Mouse (Mus musculus) megakaryocyte, embryonic 14.5 days (primary cell): ENCODE results near the gene Sh3yl1.

Source experiments
- FLI1 ChIP-seq: IDR thresholded peaks from 2 replicates; pipeline ENCODE4 v1.6.1; 2012; ENCODE audit warnings: low read length, inconsistent platforms, mixed read lengths
- GATA1 ChIP-seq: IDR thresholded peaks from 3 replicates; pipeline ENCODE4 v1.6.1; 2012; ENCODE audit warnings: mixed read lengths, low read length, inconsistent platforms, borderline replicate concordance

DNA sequence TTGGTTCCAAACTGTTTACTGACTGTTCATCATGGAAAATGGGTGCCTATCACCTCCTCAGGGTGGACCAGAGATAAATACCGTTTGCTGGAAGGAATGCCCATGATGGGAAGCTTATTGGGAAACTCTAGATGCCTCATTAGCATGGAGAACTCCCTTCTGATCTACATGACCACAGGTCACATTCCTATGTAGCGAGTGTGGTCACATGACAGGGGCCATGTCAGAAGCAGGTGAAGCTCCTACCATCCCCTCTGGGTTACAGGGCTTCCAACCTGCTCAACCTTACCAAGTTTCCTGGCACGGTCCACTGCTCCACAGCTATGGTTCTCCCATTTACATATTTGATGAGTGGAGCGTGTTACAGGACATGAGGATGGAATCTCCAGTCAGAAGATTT is 92.3 kb downstream of the Sh3yl1 start:
- TF ChIP-seq GATA1 = no peak
- TF ChIP-seq FLI1 = no peak
